Mouse (Mus musculus): Measurements from ENCODE around the gene Hps4. TPM values are rescaled to one million over a fixed set of nuclear protein-coding genes. Genes with fewer than 3 reads are reported as not detected.

The Hps4 gene
- polyA plus RNA-seq, 1 experiment: 36.9 TPM

GRCm38 (mm10) chr5:112320936-112321335, 21.9 kb upstream of the Hps4 start:
- Histone ChIP-seq H3K36me3 (ENCODE audit: control insufficient read depth, insufficient read depth, low read length) (no peaks in the 10 kb centered on the region), H3K4me1 (ENCODE audit: control insufficient read depth, insufficient read depth, insufficient read length) (peaks cover 7% of the 10 kb centered on the region; the same call in 1 of the 2 replicates), H3K27ac (ENCODE audit: insufficient read depth, low read length) (no peak overlapping the region), H3K4me3 (ENCODE audit: extremely low read depth, insufficient read depth, insufficient read length) (no peak overlapping the region), H3K27me3 (ENCODE audit: control insufficient read depth, insufficient read depth, low read length) (no peaks in the 10 kb centered on the region)
- DNase-seq (ENCODE audit: low read depth in 1 of 2, low spot score in 2 of 2): no peak
- 79% methylated on average over 6 of the region's 6 CpGs for WGBS
- TF ChIP-seq POLR2A (IDR thresholded peaks at IDR 0.05; ENCODE audit: low read depth, low read length) (no peak), CTCF (IDR thresholded peaks at IDR 0.05; ENCODE audit: extremely low read depth, insufficient read depth, insufficient read length, insufficient replicate concordance) (no peak)

GRCm38 (mm10) chr5:112321376-112321775, 21.5 kb upstream of the Hps4 start:
- Histone ChIP-seq H3K36me3 (ENCODE audit: control insufficient read depth, insufficient read depth, low read length) (no peaks in the 10 kb centered on the region), H3K27ac (ENCODE audit: insufficient read depth, low read length) (no peak overlapping the region), H3K4me3 (ENCODE audit: extremely low read depth, insufficient read depth, insufficient read length) (no peak overlapping the region), H3K27me3 (ENCODE audit: control insufficient read depth, insufficient read depth, low read length) (no peaks in the 10 kb centered on the region), H3K4me1 (ENCODE audit: control insufficient read depth, insufficient read depth, insufficient read length) (peaks cover 7% of the 10 kb centered on the region; the same call in 1 of the 2 replicates)
- 88% methylated on average over 4 of the region's 4 CpGs for WGBS
- no peak for DNase-seq (ENCODE audit: low read depth in 1 of 2, low spot score in 2 of 2)
- TF ChIP-seq CTCF (IDR thresholded peaks at IDR 0.05; ENCODE audit: extremely low read depth, insufficient read depth, insufficient read length, insufficient replicate concordance) (no peak), POLR2A (IDR thresholded peaks at IDR 0.05; ENCODE audit: low read depth, low read length) (no peak)

GRCm38 (mm10) chr5:112323246-112323645, 19.6 kb upstream of the Hps4 start:
- H3K27me3 ChIP-seq (ENCODE audit: control insufficient read depth, insufficient read depth, low read length): no peaks in the 10 kb centered on the region
- H3K4me1 ChIP-seq (ENCODE audit: control insufficient read depth, insufficient read depth, insufficient read length): peaks cover 7% of the 10 kb centered on the region; the same call in 1 of the 2 replicates

GRCm38 (mm10) chr5:112324637-112325545, 18.0 kb upstream of the Hps4 start:
- no peak for TF ChIP-seq CTCF (IDR thresholded peaks at IDR 0.05; ENCODE audit: extremely low read depth, insufficient read depth, insufficient read length, insufficient replicate concordance)
- TF ChIP-seq POLR2A (IDR thresholded peaks at IDR 0.05; ENCODE audit: low read depth, low read length): peak; percentile 16; the same call in 1 of the 2 replicates
- H3K36me3 ChIP-seq (ENCODE audit: control insufficient read depth, insufficient read depth, low read length): peaks cover 17% of the 10 kb centered on the region
- peak overlapping the region; percentile 66; the same call in 1 of the 2 replicates for H3K27ac ChIP-seq (ENCODE audit: insufficient read depth, low read length)
- peaks cover 7% of the 10 kb centered on the region; the same call in 1 of the 2 replicates for H3K4me1 ChIP-seq (ENCODE audit: control insufficient read depth, insufficient read depth, insufficient read length)
- H3K27me3 ChIP-seq (ENCODE audit: control insufficient read depth, insufficient read depth, low read length): no peaks in the 10 kb centered on the region
- H3K4me3 ChIP-seq (ENCODE audit: extremely low read depth, insufficient read depth, insufficient read length): peak overlapping the region; percentile 57; the same call in 1 of the 2 replicates
- 3% methylated on average over 24 of the region's 24 CpGs for WGBS
- peak; percentile 49 to 60 for DNase-seq (ENCODE audit: low read depth in 1 of 2, low spot score in 2 of 2)

More at GRCm38 (mm10) chr5:112323246-112323645, 19.6 kb upstream of the Hps4 start:
- Histone ChIP-seq H3K36me3 (ENCODE audit: control insufficient read depth, insufficient read depth, low read length) (peaks cover 5% of the 10 kb centered on the region), H3K4me3 (ENCODE audit: extremely low read depth, insufficient read depth, insufficient read length) (no peak overlapping the region), H3K27ac (ENCODE audit: insufficient read depth, low read length) (no peak overlapping the region)
- TF ChIP-seq CTCF (IDR thresholded peaks at IDR 0.05; ENCODE audit: extremely low read depth, insufficient read depth, insufficient read length, insufficient replicate concordance) (no peak), POLR2A (IDR thresholded peaks at IDR 0.05; ENCODE audit: low read depth, low read length) (no peak)
- WGBS: 94% methylated on average over 6 of the region's 6 CpGs
- no peak for DNase-seq (ENCODE audit: low read depth in 1 of 2, low spot score in 2 of 2)

GRCm38 (mm10) chr5:112325546-112326445, 17.1 kb upstream of the Hps4 start, which contains the start of gene Tfip11:
TSS of gene Tfip11 (plus strand) at chr5:112326358.
- H3K27ac ChIP-seq (ENCODE audit: insufficient read depth, low read length): peak within 1 kb of the TSS; percentile 63
- TF ChIP-seq CTCF (IDR thresholded peaks at IDR 0.05; ENCODE audit: extremely low read depth, insufficient read depth, insufficient read length, insufficient replicate concordance): no peak
- TF ChIP-seq POLR2A (IDR thresholded peaks at IDR 0.05; ENCODE audit: low read depth, low read length): 0 out of 2 replicates have a peak, but pooled peaks have one; percentile 39

GRCm38 (mm10) chr5:112326446-112327009, 16.4 kb upstream of the Hps4 start:
- Histone ChIP-seq H3K4me3 (ENCODE audit: extremely low read depth, insufficient read depth, insufficient read length) (peak overlapping the region; percentile 92), H3K4me1 (ENCODE audit: control insufficient read depth, insufficient read depth, insufficient read length) (peaks cover 7% of the 10 kb centered on the region; the same call in 1 of the 2 replicates), H3K27me3 (ENCODE audit: control insufficient read depth, insufficient read depth, low read length) (no peaks in the 10 kb centered on the region), H3K27ac (ENCODE audit: insufficient read depth, low read length) (peak overlapping the region; percentile 63), H3K36me3 (ENCODE audit: control insufficient read depth, insufficient read depth, low read length) (peaks cover 30% of the 10 kb centered on the region)
- DNase-seq (ENCODE audit: low read depth in 1 of 2, low spot score in 2 of 2): no peak
- TF ChIP-seq POLR2A (IDR thresholded peaks at IDR 0.05; ENCODE audit: low read depth, low read length): no peak
- TF ChIP-seq CTCF (IDR thresholded peaks at IDR 0.05; ENCODE audit: extremely low read depth, insufficient read depth, insufficient read length, insufficient replicate concordance): no peak
- WGBS: under 1% methylated on average over 33 of the region's 33 CpGs

More at GRCm38 (mm10) chr5:112325546-112326445, 17.1 kb upstream of the Hps4 start, which contains the start of gene Tfip11:
- WGBS: 5% methylated on average over 48 of the region's 48 CpGs
- H3K4me3 ChIP-seq (ENCODE audit: extremely low read depth, insufficient read depth, insufficient read length): peak within 1 kb of the TSS; percentile 92
- peak; percentile 78 to 93 for DNase-seq (ENCODE audit: low read depth in 1 of 2, low spot score in 2 of 2)
- peaks cover 22% of the 10 kb centered on the region for H3K36me3 ChIP-seq (ENCODE audit: control insufficient read depth, insufficient read depth, low read length)
- H3K27me3 ChIP-seq (ENCODE audit: control insufficient read depth, insufficient read depth, low read length): no peaks in the 10 kb centered on the region
- peaks cover 7% of the 10 kb centered on the region; the same call in 1 of the 2 replicates for H3K4me1 ChIP-seq (ENCODE audit: control insufficient read depth, insufficient read depth, insufficient read length)

Measured in spleen, adult 2 months (tissue).